In the genomic region with DNA sequence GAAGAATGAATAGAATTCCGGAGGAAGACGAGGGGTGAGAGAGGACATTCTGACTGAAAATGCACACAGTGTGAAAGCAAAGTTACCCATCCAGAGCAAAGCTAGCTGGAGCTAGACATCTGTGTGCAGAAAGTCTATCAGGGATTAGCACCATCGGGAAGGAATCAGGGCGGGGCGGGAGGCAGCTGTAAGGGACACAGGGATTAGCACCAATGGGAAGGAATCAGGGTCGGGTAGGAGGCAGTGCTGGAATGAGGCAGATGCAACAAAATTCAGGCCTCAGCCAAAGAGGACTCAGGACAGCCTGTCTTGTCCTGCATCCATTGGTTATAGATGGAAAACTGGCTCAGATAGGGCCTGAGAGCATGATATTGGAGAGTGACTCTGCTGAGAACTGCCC, we compare ENCODE assay signal across 17 mouse cellular contexts. TPM values are rescaled to one million over a fixed set of nuclear protein-coding genes. Genes with fewer than 3 reads are reported as not detected.
A peak's percentile ranks its signal among the peaks of the same experiment; 100 is the strongest.
DNase-seq lines count a peak whose midpoint lies in the region; TF ChIP-seq lines count a peak whose summit lies in the region.
"Had no signal": no experiment of that assay in that cellular context is flagged by ENCODE, and none has a peak within 500 bp of the region (broad histone marks: within the 10 kb centered on the region; RNA-seq: fewer than 3 reads in every experiment).

No protein-coding gene starts in this region.

- no peak overlapping the region for H3K4me3 ChIP-seq in myocyte
- H3K4me3 ChIP-seq: embryonic facial prominence, embryonic 10.5 days; embryonic facial prominence, embryonic 12.5 days; forebrain, embryonic 12.5 days had no signal

- intact Hi-C loops in heart, postnatal 10 days (cut with DNase I), result no loop called here

- no peaks in the 10 kb centered on the region for H3K27me3 ChIP-seq in myocyte (ENCODE audit: control insufficient read depth, insufficient read depth, insufficient read length)
- H3K27me3 ChIP-seq: embryonic facial prominence, embryonic 12.5 days; forebrain, embryonic 12.5 days; Patski had no signal

- TF ChIP-seq POLR2A in myocyte (IDR thresholded peaks at IDR 0.05; ENCODE audit: insufficient read length, low read depth), result no peak

- no peak overlapping the region for H3ac ChIP-seq in myocyte (ENCODE audit: control insufficient read depth, insufficient read length)

- H3K36me3 ChIP-seq in myocyte (ENCODE audit: control insufficient read depth, insufficient read depth), result no peaks in the 10 kb centered on the region
- H3K36me3 ChIP-seq: embryonic facial prominence, embryonic 10.5 days; embryonic facial prominence, embryonic 12.5 days; forebrain, embryonic 12.5 days had no signal

- H3K4me2 ChIP-seq in myocyte (ENCODE audit: low read depth), result no peak overlapping the region
- H3K4me2 ChIP-seq: embryonic facial prominence, embryonic 12.5 days; forebrain, embryonic 12.5 days had no signal

- peak; percentile 82 for DNase-seq in heart, adult 11 months
- DNase-seq in heart, postnatal 10 days, result no peak
- peak; percentile 40 for DNase-seq in Muller cell, postnatal 12 days (ENCODE audit: inconsistent ontology term)
- DNase-seq in urinary bladder, postnatal 36 days (ENCODE audit: low spot score in 2 of 2), result no peak
- DNase-seq: adrenal gland, adult 8-10 months; adrenal gland, postnatal 14 days; adrenal gland, postnatal 36 days; cerebellum, adult 11-12 months; cerebellum, adult 2 months; cerebellum, adult 9-10 months; cerebellum, postnatal 10 days; cerebellum, postnatal 25 days had no signal

- H3K79me2 ChIP-seq in myocyte (ENCODE audit: control insufficient read depth, insufficient read depth), result no peaks in the 10 kb centered on the region

TF ChIP-seq in myocyte, 11 proteins besides CTCF, POLR2A, EP300 and RAD21:
- no peak for TF ChIP-seq REST (IDR thresholded peaks at IDR 0.05; ENCODE audit: insufficient read depth, insufficient read length)
- peak; percentile 5 for TF ChIP-seq TCF12 (IDR thresholded peaks at IDR 0.05; ENCODE audit: insufficient read depth, poor library complexity, severe bottlenecking)
- no peak for TF ChIP-seq SRF (IDR thresholded peaks at IDR 0.05; ENCODE audit: control insufficient read depth, insufficient read length, low read depth)
- no peak for TF ChIP-seq POLR2AphosphoS2 (IDR thresholded peaks at IDR 0.05; ENCODE audit: insufficient read length, low read depth)
- no peak for TF ChIP-seq TCF3 (IDR thresholded peaks at IDR 0.05; ENCODE audit: insufficient read length, low read depth)
- no peak for TF ChIP-seq CEBPB (IDR thresholded peaks at IDR 0.05; ENCODE audit: insufficient read depth, poor library complexity, severe bottlenecking)
- peak in 1 of 3 experiments; percentile 58 for TF ChIP-seq MYOD1 (IDR thresholded peaks at IDR 0.05; ENCODE audit: control insufficient read depth in 1 of 3, insufficient read length in 2 of 3, low read depth in 2 of 3)
- no peak for TF ChIP-seq USF1 (IDR thresholded peaks at IDR 0.05; ENCODE audit: low read depth)
- TF ChIP-seq MAX (IDR thresholded peaks at IDR 0.05; ENCODE audit: low read depth), result no peak
- TF ChIP-seq MYOG (IDR thresholded peaks at IDR 0.05; ENCODE audit: control insufficient read depth in 1 of 3, insufficient read depth in 1 of 3, insufficient read length in 2 of 3, low read depth in 2 of 3), result peak in 2 of 3 experiments; percentile 36 to 57

RNA-seq across cellular contexts. Expression of a gene that starts 34.0 kb away (rescaled TPM):
- 10 to 100 TPM; 56.6 to 57.7 TPM for total RNA-seq in heart, postnatal 10 days (2021)
- 14.3 TPM for polyA plus RNA-seq in myocyte (2012; fragmentation: generic; extraction: Trizol)

Comparison
In these comparisons a context has a peak if more than half of its experiments do, and no peak if none do; other contexts are left out.
1. DNase-seq: peak in heart, adult 11 months (single experiment) and Muller cell, postnatal 12 days (single experiment); none in heart, postnatal 10 days (0 of 2) and urinary bladder, postnatal 36 days (0 of 2).